Mouse (Mus musculus): Measurements from ENCODE around the gene Atp6v0d1. TPM values are rescaled to one million over a fixed set of nuclear protein-coding genes. Genes with fewer than 3 reads are reported as not detected.

The Atp6v0d1 gene
- polyA plus RNA-seq, 1 experiment from 2014 or later = 254 TPM

DNA sequence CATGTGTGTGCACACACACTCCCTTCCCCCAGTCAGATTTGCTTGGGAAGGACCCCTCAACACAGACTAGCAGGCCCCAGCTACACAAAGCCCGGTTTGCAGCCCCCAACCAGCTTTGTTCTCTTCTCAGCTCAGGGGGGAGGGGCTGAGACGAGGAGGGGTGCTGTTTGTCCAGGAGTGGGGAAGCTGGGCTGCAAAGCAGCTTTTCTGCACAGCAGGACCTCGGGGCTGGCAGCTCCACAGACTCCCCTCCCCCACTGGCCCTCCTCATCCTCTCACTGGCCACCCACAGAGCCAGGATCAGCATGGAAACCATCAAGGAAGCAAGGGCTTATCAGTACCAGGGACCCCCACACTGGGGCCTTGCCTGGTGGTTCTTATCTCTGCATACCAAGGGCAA lies 44.8 kb downstream of the Atp6v0d1 start:
- 0% methylated on average over 3 of the region's 3 CpGs for WGBS
- 0 out of 2 replicates have a peak overlapping the region, but pooled peaks have one; percentile 10 for H3K27ac ChIP-seq (ENCODE audit: low read depth, low read length)
- H3K4me2 ChIP-seq (ENCODE audit: low read depth, low read length) = no peak overlapping the region
- ATAC-seq (ENCODE audit: low read depth) = no peak
- peaks cover 17% of the 10 kb centered on the region for H3K36me3 ChIP-seq (ENCODE audit: control insufficient read depth, insufficient read depth, low read length)
- H3K9me3 ChIP-seq (ENCODE audit: control insufficient read depth, low read length) = no peaks in the 10 kb centered on the region
- H3K9ac ChIP-seq (replicated peaks; ENCODE audit: low read depth, low read length) = no peak overlapping the region
- H3K4me1 ChIP-seq (ENCODE audit: control insufficient read depth, insufficient read depth, low read length) = peaks cover 17% of the 10 kb centered on the region
- H3K4me3 ChIP-seq (ENCODE audit: low read depth, low read length) = no peak overlapping the region
- H3K27me3 ChIP-seq (ENCODE audit: control insufficient read depth, insufficient read depth, low read length) = no peaks in the 10 kb centered on the region; the same call in 1 of the 2 replicates

DNA sequence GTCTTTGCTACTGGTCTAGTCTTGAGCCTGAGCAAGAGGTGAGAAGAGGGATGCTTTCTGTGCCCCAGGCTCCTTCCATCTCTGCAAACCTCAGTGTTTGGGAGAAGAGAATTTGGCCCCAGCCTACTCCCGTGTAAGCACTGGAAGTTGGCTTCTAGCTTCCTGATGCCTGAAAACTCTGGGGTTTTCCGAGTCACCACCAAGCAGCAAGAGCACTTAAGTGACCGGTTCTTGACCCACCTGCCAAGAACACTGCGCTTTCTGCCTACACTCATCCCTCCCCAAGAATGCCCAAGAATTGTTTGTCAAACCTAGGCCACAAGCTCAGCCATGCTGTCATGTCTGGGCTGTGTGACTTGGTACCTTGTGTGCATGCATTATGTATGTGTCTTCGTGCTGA lies 45.3 kb downstream of the Atp6v0d1 start:
- Histone ChIP-seq H3K4me1 (ENCODE audit: control insufficient read depth, insufficient read depth, low read length) (peaks cover 18% of the 10 kb centered on the region), H3K4me3 (ENCODE audit: low read depth, low read length) (no peak overlapping the region), H3K9me3 (ENCODE audit: control insufficient read depth, low read length) (no peaks in the 10 kb centered on the region), H3K36me3 (ENCODE audit: control insufficient read depth, insufficient read depth, low read length) (peaks cover 17% of the 10 kb centered on the region), H3K9ac (replicated peaks; ENCODE audit: low read depth, low read length) (no peak overlapping the region), H3K27me3 (ENCODE audit: control insufficient read depth, insufficient read depth, low read length) (no peaks in the 10 kb centered on the region; the same call in 1 of the 2 replicates), H3K27ac (ENCODE audit: low read depth, low read length) (no peak overlapping the region), H3K4me2 (ENCODE audit: low read depth, low read length) (no peak overlapping the region)
- ATAC-seq (ENCODE audit: low read depth) = no peak
- WGBS = 28% methylated on average over 5 of the region's 5 CpGs

DNA sequence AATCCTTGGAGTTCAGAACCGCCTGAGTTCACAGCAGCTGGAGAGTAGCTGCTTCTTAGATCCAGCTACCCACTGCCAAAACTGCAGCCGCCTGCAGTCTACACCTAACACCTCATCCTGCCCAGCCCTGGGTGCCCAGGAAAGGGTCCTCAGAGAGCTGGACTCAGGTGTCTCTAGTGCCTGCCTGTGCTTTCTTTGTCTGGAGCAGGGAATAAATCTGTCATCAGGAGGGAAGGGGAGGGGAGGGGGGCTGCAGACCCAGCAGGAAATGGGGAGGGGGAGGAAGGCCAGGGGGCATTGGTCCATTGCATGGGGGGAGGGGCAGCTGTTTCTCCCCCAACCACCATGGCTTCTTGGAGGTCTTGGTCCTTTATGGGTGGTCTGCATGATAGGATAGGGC lies 46.3 kb downstream of the Atp6v0d1 start:
- Histone ChIP-seq H3K27ac (ENCODE audit: low read depth, low read length) (no peak overlapping the region), H3K4me2 (ENCODE audit: low read depth, low read length) (peak overlapping the region; percentile 94), H3K9ac (replicated peaks; ENCODE audit: low read depth, low read length) (no peak overlapping the region), H3K27me3 (ENCODE audit: control insufficient read depth, insufficient read depth, low read length) (no peaks in the 10 kb centered on the region; the same call in 1 of the 2 replicates), H3K4me1 (ENCODE audit: control insufficient read depth, insufficient read depth, low read length) (peaks cover 18% of the 10 kb centered on the region), H3K9me3 (ENCODE audit: control insufficient read depth, low read length) (no peaks in the 10 kb centered on the region), H3K36me3 (ENCODE audit: control insufficient read depth, insufficient read depth, low read length) (peaks cover 9% of the 10 kb centered on the region), H3K4me3 (ENCODE audit: low read depth, low read length) (no peak overlapping the region)
- 0% methylated on average over 2 of the region's 2 CpGs for WGBS
- no peak for ATAC-seq (ENCODE audit: low read depth)

DNA sequence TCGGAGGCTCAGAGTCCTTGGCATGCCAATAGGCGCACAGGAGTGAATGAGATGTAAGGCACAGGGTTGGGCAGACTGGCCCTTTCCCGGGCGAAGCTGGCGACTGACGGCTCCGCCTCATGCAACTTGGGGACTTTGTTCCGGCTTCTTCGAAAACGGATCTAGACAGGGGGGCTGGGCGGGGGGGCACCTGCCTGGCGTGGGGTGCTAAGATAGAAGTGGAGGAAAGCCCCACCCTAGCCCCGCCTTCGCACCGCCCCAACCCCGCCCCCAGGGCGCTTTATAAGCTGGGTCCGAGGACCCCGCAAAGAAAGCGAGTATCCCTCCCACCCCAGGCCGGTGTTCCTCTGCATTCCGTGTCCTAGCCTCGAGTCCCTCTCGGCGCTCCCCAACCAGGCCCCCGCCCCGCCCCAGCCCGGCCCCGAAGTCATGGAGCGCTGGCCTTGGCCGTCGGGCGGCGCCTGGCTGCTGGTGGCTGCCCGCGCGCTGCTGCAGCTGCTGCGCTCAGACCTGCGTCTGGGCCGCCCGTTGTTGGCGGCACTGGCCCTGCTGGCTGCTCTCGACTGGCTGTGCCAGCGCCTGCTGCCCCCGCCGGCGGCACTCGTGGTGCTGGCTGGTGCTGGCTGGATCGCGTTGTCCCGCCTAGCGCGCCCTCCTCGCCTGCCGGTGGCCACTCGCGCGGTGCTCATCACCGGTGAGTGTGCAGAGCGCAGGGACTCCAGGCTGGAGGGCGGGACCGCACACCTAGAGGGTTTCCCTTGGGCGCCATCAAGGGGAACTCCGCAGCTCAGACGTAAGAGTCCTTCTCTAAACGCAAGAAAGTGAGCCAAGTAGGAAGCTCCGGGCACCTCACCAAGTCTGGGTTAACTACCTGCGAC lies 47.2 kb downstream of the Atp6v0d1 start, which contains the start of gene Hsd11b2:
Gene Hsd11b2, plus strand, starts transcription at position 320 of the 878 bp plus-strand sequence.
- peak; percentile 76 for ATAC-seq (ENCODE audit: low read depth)
- H3K4me2 ChIP-seq (ENCODE audit: low read depth, low read length) = peak within 1 kb of the TSS; percentile 94
- peak within 1 kb of the TSS; percentile 65 for H3K9ac ChIP-seq (replicated peaks; ENCODE audit: low read depth, low read length)
- 0 out of 2 replicates have a peak within 1 kb of the TSS, but pooled peaks have one; percentile 28 for H3K27ac ChIP-seq (ENCODE audit: low read depth, low read length)
- no peaks in the 10 kb centered on the region for H3K9me3 ChIP-seq (ENCODE audit: control insufficient read depth, low read length)
- under 1% methylated on average over 63 of the region's 68 CpGs for WGBS
- peaks cover 18% of the 10 kb centered on the region for H3K4me1 ChIP-seq (ENCODE audit: control insufficient read depth, insufficient read depth, low read length)
- H3K36me3 ChIP-seq (ENCODE audit: control insufficient read depth, insufficient read depth, low read length) = 0 out of 2 replicates have a peak, but pooled peaks cover 8% of the 10 kb centered on the region
- H3K27me3 ChIP-seq (ENCODE audit: control insufficient read depth, insufficient read depth, low read length) = no peaks in the 10 kb centered on the region; the same call in 1 of the 2 replicates
- H3K4me3 ChIP-seq (ENCODE audit: low read depth, low read length) = peak within 1 kb of the TSS; percentile 47

DNA sequence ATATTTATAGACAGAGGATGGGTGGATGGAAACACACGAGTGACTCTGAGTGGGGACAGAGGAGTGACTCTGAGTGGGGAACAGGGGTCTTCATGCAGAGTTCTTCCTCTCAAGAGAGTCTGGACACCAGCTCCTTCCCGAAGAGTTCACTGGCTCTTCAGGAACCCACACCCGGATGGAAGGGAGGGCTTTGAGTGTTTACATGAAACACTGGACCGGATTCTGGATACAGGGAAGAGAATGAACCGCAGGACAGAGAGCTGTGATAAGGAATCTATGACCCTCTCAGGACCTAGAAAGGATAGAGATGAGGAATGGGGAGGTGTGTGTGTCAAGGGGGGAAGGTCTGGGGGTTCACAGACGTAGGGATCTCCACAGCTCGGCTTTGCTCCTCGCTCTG lies 48.5 kb downstream of the Atp6v0d1 start:
- 44% methylated on average over 8 of the region's 8 CpGs for WGBS
- H3K4me3 ChIP-seq (ENCODE audit: low read depth, low read length) = no peak overlapping the region

DNA sequence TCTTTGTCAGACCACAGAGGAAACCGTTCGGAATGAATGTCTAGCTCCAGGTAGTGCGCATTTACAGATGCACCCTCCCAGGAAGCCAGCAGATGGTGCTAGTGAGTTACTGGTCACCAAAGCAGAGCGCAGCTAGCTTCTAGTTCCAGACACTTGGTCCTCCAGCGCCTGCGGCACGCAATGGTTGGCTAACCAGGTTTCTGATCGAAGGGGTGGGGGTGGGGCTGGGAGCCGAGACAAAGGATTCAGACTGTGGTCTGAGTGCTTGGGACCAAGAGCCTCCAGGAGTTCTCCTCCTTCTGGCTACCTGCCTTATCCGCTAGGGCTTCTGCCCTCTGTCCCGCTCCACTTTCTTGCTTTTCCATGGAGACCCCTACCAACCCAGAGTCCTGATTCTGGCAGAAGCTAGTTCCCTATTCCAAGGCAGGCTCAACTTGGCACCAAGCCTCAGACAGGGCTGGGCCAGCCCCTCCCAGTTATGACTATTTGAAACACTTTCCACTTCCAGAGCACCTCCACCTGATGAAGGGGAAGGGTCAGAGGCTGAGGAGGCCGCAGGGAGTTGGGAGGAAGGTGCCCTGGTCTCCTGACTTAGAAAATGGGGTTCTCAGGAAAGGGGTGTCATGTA lies 49.7 kb downstream of the Atp6v0d1 start:
- H3K36me3 ChIP-seq (ENCODE audit: control insufficient read depth, insufficient read depth, low read length) = no peaks in the 10 kb centered on the region
- 13% methylated on average over 12 of the region's 12 CpGs for WGBS
- peak; percentile 50; the same call in 1 of the 2 replicates for ATAC-seq (ENCODE audit: low read depth)
- H3K4me2 ChIP-seq (ENCODE audit: low read depth, low read length) = peak overlapping the region; percentile 35
- no peaks in the 10 kb centered on the region; the same call in 1 of the 2 replicates for H3K27me3 ChIP-seq (ENCODE audit: control insufficient read depth, insufficient read depth, low read length)
- H3K4me3 ChIP-seq (ENCODE audit: low read depth, low read length) = no peak overlapping the region
- H3K9ac ChIP-seq (replicated peaks; ENCODE audit: low read depth, low read length) = no peak overlapping the region
- H3K9me3 ChIP-seq (ENCODE audit: control insufficient read depth, low read length) = no peaks in the 10 kb centered on the region
- H3K27ac ChIP-seq (ENCODE audit: low read depth, low read length) = no peak overlapping the region
- peaks cover 15% of the 10 kb centered on the region for H3K4me1 ChIP-seq (ENCODE audit: control insufficient read depth, insufficient read depth, low read length)

More for the DNA sequence above, 48.5 kb downstream of the Atp6v0d1 start:
- no peak overlapping the region for H3K4me2 ChIP-seq (ENCODE audit: low read depth, low read length)
- H3K36me3 ChIP-seq (ENCODE audit: control insufficient read depth, insufficient read depth, low read length) = 0 out of 2 replicates have a peak, but pooled peaks cover 1% of the 10 kb centered on the region
- H3K9ac ChIP-seq (replicated peaks; ENCODE audit: low read depth, low read length) = no peak overlapping the region
- no peaks in the 10 kb centered on the region; the same call in 1 of the 2 replicates for H3K27me3 ChIP-seq (ENCODE audit: control insufficient read depth, insufficient read depth, low read length)
- ATAC-seq (ENCODE audit: low read depth) = no peak
- peaks cover 18% of the 10 kb centered on the region for H3K4me1 ChIP-seq (ENCODE audit: control insufficient read depth, insufficient read depth, low read length)
- H3K27ac ChIP-seq (ENCODE audit: low read depth, low read length) = no peak overlapping the region
- no peaks in the 10 kb centered on the region for H3K9me3 ChIP-seq (ENCODE audit: control insufficient read depth, low read length)

DNA sequence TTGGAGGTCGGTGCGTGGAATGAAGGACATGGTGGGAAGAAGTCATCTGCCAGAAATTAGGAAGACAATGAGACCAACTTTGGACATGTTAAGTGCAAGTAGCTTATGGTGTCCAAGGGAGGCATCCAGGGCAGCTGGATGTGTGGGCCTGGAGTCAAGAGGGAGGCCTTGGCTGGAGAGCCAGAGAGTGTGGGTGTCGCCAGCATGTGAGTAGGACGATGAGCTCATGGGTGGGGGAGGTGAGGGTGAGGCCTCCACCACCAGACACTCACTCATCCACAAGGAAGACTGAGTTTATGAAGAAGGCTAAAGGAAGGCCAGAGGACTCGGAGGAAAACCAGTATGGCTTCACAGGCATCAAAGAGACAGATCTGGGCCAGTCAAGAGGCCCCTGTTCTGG lies 51.2 kb downstream of the Atp6v0d1 start:
- Histone ChIP-seq H3K4me1 (ENCODE audit: control insufficient read depth, insufficient read depth, low read length) (peaks cover 13% of the 10 kb centered on the region), H3K4me2 (ENCODE audit: low read depth, low read length) (no peak overlapping the region), H3K27me3 (ENCODE audit: control insufficient read depth, insufficient read depth, low read length) (no peaks in the 10 kb centered on the region; the same call in 1 of the 2 replicates), H3K9ac (replicated peaks; ENCODE audit: low read depth, low read length) (no peak overlapping the region), H3K4me3 (ENCODE audit: low read depth, low read length) (no peak overlapping the region), H3K36me3 (ENCODE audit: control insufficient read depth, insufficient read depth, low read length) (no peaks in the 10 kb centered on the region), H3K27ac (ENCODE audit: low read depth, low read length) (no peak overlapping the region), H3K9me3 (ENCODE audit: control insufficient read depth, low read length) (no peaks in the 10 kb centered on the region)
- 86% methylated on average over 5 of the region's 5 CpGs for WGBS
- no peak for ATAC-seq (ENCODE audit: low read depth)

DNA sequence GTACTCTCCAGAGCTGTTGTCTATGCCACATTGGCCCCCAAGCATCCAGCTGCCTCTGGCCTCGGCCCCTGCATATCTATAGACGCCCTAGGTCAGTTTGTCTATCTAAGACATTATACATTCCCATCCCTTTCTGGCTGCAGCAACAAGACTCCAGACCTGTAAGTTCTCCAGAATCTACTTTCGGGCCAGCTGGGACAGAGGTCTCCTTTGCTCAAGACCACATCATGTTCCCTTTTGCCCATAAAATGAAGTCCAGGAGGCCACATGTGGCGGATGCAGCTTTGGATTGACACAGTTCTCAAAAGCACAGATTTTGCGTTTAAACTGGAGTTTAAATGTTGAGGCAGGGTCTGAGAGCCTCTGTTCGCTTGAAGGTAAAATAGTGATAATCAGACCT lies 51.7 kb downstream of the Atp6v0d1 start:
- ATAC-seq (ENCODE audit: low read depth) = no peak
- Histone ChIP-seq H3K4me2 (ENCODE audit: low read depth, low read length) (no peak overlapping the region), H3K9ac (replicated peaks; ENCODE audit: low read depth, low read length) (no peak overlapping the region), H3K4me3 (ENCODE audit: low read depth, low read length) (no peak overlapping the region), H3K4me1 (ENCODE audit: control insufficient read depth, insufficient read depth, low read length) (peaks cover 8% of the 10 kb centered on the region), H3K9me3 (ENCODE audit: control insufficient read depth, low read length) (no peaks in the 10 kb centered on the region), H3K27ac (ENCODE audit: low read depth, low read length) (no peak overlapping the region), H3K27me3 (ENCODE audit: control insufficient read depth, insufficient read depth, low read length) (no peaks in the 10 kb centered on the region; the same call in 1 of the 2 replicates), H3K36me3 (ENCODE audit: control insufficient read depth, insufficient read depth, low read length) (no peaks in the 10 kb centered on the region)
- 90% methylated on average over 6 of the region's 6 CpGs for WGBS

All from neural tube, embryonic 14.5 days (tissue).